Mouse (Mus musculus): ENCODE measurements at regions not wholly inside any gene's neighbourhood (a gene's known extent, or its start where the extent isn't known, plus 50 kb on each side); places are given as distances from the start of the nearest gene placed in this dataset.

DNA sequence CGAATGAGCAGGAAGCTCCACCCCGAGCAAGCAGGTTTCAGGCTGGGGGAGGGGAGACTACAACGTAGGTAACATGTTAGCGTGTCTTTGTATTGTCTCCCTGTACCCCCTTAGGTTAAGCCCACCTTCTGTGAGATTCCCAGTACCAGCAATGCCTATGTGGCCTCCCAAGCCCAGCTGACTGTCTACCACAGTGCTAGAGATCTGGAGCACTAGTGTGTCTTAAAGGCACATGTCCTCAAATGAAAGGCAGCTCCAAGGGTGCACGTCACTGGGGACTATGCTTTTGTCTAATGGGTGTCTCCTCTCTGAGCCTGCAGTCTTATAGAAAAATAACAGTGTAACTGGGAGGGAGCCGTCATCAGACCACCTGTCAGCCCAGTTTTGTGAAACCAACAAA lies 65.9 kb upstream of the Ttc29 start:
- DNase-seq (ENCODE audit: low spot score in 2 of 2) = no peak

DNA sequence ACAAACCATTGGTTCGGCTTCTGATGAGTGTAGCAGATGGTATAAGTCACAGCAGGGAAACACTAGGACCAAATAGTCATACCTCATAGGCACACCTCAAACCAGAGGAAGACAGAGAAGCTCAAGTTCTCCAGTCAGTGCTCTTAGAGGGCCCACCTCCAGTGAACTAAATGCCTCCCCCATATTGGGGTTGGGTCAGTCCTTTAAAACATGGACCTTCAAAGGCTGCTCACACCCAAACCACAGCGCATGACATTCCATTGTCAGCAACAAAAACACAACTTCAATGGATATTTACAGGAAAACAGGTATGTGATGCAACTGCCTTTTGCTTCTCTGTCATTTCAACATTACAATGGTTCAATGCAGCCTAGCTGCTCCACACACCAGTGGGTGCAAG lies 65.1 kb upstream of the Ttc29 start:
- no peak for DNase-seq (ENCODE audit: low spot score in 2 of 2)

DNA sequence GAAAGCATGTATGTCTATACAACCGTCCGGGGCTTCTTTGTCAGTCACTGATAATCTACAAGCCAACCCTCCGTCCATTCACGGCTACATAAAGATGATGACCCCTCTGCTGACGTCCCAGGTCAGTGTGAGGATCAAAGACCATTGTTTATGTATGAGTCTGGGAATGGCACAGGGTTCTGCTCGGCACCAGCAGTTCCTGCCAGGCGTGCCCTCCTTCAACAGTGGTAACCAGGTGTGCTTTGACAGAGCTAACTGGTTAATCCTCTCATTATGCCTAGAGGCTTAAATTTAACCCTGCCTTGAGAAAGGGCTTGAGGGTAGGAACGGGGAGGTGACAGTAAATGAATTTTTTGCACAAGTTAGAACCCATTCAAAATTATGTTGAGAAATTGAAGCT lies 58.2 kb upstream of the Ttc29 start:
- DNase-seq (ENCODE audit: low spot score in 2 of 2) = no peak

GRCm38 (mm10) chr8:78162046-78162445 lies 51.1 kb upstream of the Ttc29 start:
- no peak for DNase-seq (ENCODE audit: low spot score in 2 of 2)

- DNase-seq (ENCODE audit: low spot score in 2 of 2) = no peak
Observed at GRCm38 (mm10) chr8:78162763-78163508, 50.2 kb upstream of the Ttc29 start.
